Mouse (Mus musculus) MEL (cell line): Measurements from ENCODE around the gene Lama5. TPM values are rescaled to one million over a fixed set of nuclear protein-coding genes. Genes with fewer than 3 reads are reported as not detected.

Experiments
- DNase-seq: peaks from one replicate; pipeline ENCODE4 v3.0.0; 2011; ENCODE audit warnings: low read depth, low spot score
- H3K27ac ChIP-seq: 2 replicates; pipeline ENCODE4 v1.5.1; 2012; ENCODE audit warnings: low read depth, mild to moderate bottlenecking, control low read depth, low read length, moderate library complexity; ENCODE audit not compliant: control insufficient read depth
- H3K27me3 ChIP-seq, 2 experiments: fragments of 150-350 bp in 1 of 2; sonication (generic) in 1 of 2; 2 replicates each; pipeline ENCODE4 v1.6.1; 2012; ENCODE audit warnings: low read length in 2 of 2, mild to moderate bottlenecking in 2 of 2, improper control_type of control experiment in 1 of 2, moderate library complexity in 1 of 2; ENCODE audit not compliant: insufficient read depth in 2 of 2, control insufficient read depth in 1 of 2
- H3K36me3 ChIP-seq, 2 experiments: 2 replicates each; pipeline ENCODE4 v1.6.1; 2012 to 2014; ENCODE audit warnings: low read length in 2 of 2, improper control_type of control experiment in 1 of 2, inconsistent platforms in 1 of 2, mild to moderate bottlenecking in 1 of 2; ENCODE audit not compliant: insufficient read depth in 2 of 2, control insufficient read depth in 1 of 2
- H3K4me1 ChIP-seq, 2 experiments: fragments of 150-350 bp in 1 of 2; sonication (generic) in 1 of 2; 2 replicates each; pipeline ENCODE4 v1.6.1; 2012; ENCODE audit warnings: low read length in 2 of 2, improper control_type of control experiment in 1 of 2, mild to moderate bottlenecking in 1 of 2; ENCODE audit not compliant: insufficient read depth in 2 of 2, control insufficient read depth in 1 of 2
- H3K4me3 ChIP-seq, 2 experiments: fragments of 150-350 bp in 1 of 2; sonication (generic) in 1 of 2; 2 replicates each; pipeline ENCODE4 v1.5.1; 2012; ENCODE audit warnings: low read depth in 2 of 2, low read length in 2 of 2, mild to moderate bottlenecking in 2 of 2, moderate library complexity in 2 of 2, control low read depth in 1 of 2, improper control_type of control experiment in 1 of 2; ENCODE audit not compliant: control insufficient read depth in 1 of 2, insufficient read depth in 1 of 2
- H3K79me2 ChIP-seq: 2 replicates; pipeline ENCODE4 v1.6.1; 2012; ENCODE audit warnings: mild to moderate bottlenecking, low read length, moderate library complexity; ENCODE audit not compliant: control insufficient read depth, poor library complexity, insufficient read depth
- H3K9ac ChIP-seq: 2 replicates; pipeline ENCODE4 v1.6.1; 2012; ENCODE audit warnings: low read depth, mild to moderate bottlenecking, control low read depth, low read length, moderate library complexity; ENCODE audit not compliant: control insufficient read depth, poor library complexity, severe bottlenecking
- H3K9me3 ChIP-seq: fragments of 150-350 bp; sonication (generic); replicated peaks from 2 replicates; pipeline ENCODE4 v1.6.1; 2012; ENCODE audit warnings: mild to moderate bottlenecking, low read length, improper control_type of control experiment, moderate library complexity; ENCODE audit not compliant: insufficient read depth
- BHLHE40 ChIP-seq: IDR thresholded peaks from 2 replicates; pipeline ENCODE4 v1.6.1; 2012; ENCODE audit warnings: low read depth, mild to moderate bottlenecking, inconsistent platforms, low read length, improper control_type of control experiment, borderline replicate concordance
- CTCF ChIP-seq, 3 experiments: IDR thresholded peaks in 2 of 3; conservative IDR thresholded peaks in 1 of 3; 2 replicates each; pipeline ENCODE4 v1.5.1; 2011 to 2012; ENCODE audit warnings: low read length in 3 of 3, low read depth in 2 of 3, mild to moderate bottlenecking in 2 of 3, improper control_type of control experiment in 1 of 3, inconsistent platforms in 1 of 3, mixed read lengths in 1 of 3, moderate library complexity in 1 of 3; ENCODE audit not compliant: control insufficient read depth in 1 of 3, insufficient read depth in 1 of 3, poor library complexity in 1 of 3, severe bottlenecking in 1 of 3
- ELF1 ChIP-seq: IDR thresholded peaks from 2 replicates; pipeline ENCODE4 v1.6.1; 2014; ENCODE audit warnings: low read depth, mild to moderate bottlenecking, inconsistent platforms, low read length, improper control_type of control experiment, moderate library complexity
- ETS1 ChIP-seq: IDR thresholded peaks from 2 replicates; pipeline ENCODE4 v1.6.1; 2012; ENCODE audit warnings: low read depth, mild to moderate bottlenecking, inconsistent platforms, low read length, improper control_type of control experiment, moderate library complexity
- GABPA ChIP-seq: IDR thresholded peaks from 2 replicates; pipeline ENCODE4 v1.6.1; 2012; ENCODE audit warnings: low read depth, mild to moderate bottlenecking, inconsistent platforms, low read length, improper control_type of control experiment, moderate library complexity
- HCFC1 ChIP-seq: IDR thresholded peaks from 2 replicates; pipeline ENCODE4 v1.6.1; 2012; ENCODE audit warnings: low read depth, mild to moderate bottlenecking, inconsistent platforms, low read length, improper control_type of control experiment, moderate library complexity
- KAT2A ChIP-seq: conservative IDR thresholded peaks from 2 replicates; pipeline ENCODE4 v1.6.1; 2012; ENCODE audit warnings: low read depth, low read length, improper control_type of control experiment, inconsistent platforms
- MAZ ChIP-seq: IDR thresholded peaks from 2 replicates; pipeline ENCODE4 v1.6.1; 2012; ENCODE audit warnings: low read depth, mild to moderate bottlenecking, inconsistent platforms, low read length, improper control_type of control experiment
- MEF2A ChIP-seq: IDR thresholded peaks from 2 replicates; pipeline ENCODE4 v1.6.1; 2014; ENCODE audit warnings: low read depth, mild to moderate bottlenecking, inconsistent platforms, low read length, improper control_type of control experiment; ENCODE audit not compliant: poor library complexity, insufficient replicate concordance, severe bottlenecking; ENCODE audit errors: extremely low read depth
- MXI1 ChIP-seq: IDR thresholded peaks from 2 replicates; pipeline ENCODE4 v1.6.1; 2011; ENCODE audit warnings: mild to moderate bottlenecking, low read depth, low read length, improper control_type of control experiment
- MYB ChIP-seq: IDR thresholded peaks from 2 replicates; pipeline ENCODE4 v1.6.1; 2011; ENCODE audit warnings: mild to moderate bottlenecking, low read depth, low read length, improper control_type of control experiment
- MYC ChIP-seq: IDR thresholded peaks from 2 replicates; pipeline ENCODE4 v1.6.1; 2011; ENCODE audit warnings: low read depth, mild to moderate bottlenecking, low read length, improper control_type of control experiment, moderate library complexity
- POLR2AphosphoS5 ChIP-seq: IDR thresholded peaks from 2 replicates; pipeline ENCODE4 v1.6.1; 2012; ENCODE audit warnings: low read depth, borderline replicate concordance, mild to moderate bottlenecking, inconsistent platforms, low read length, moderate library complexity, mixed read lengths
- SMC3 ChIP-seq: IDR thresholded peaks from 2 replicates; pipeline ENCODE4 v1.6.1; 2011; ENCODE audit warnings: low read depth, low read length, improper control_type of control experiment
- TBP ChIP-seq: IDR thresholded peaks from 2 replicates; pipeline ENCODE4 v1.8.0; 2011; ENCODE audit warnings: low read depth, low read length, improper control_type of control experiment
- USF1 ChIP-seq: IDR thresholded peaks from 2 replicates; pipeline ENCODE4 v1.6.1; 2014; ENCODE audit warnings: low read depth, mild to moderate bottlenecking, inconsistent platforms, low read length, improper control_type of control experiment, moderate library complexity
- USF2 ChIP-seq, 2 experiments: IDR thresholded peaks; 2 replicates each; pipeline ENCODE4 v1.6.1; 2011 to 2012; ENCODE audit warnings: improper control_type of control experiment in 2 of 2, low read length in 2 of 2, borderline replicate concordance in 1 of 2, inconsistent platforms in 1 of 2, low read depth in 1 of 2, mild to moderate bottlenecking in 1 of 2; ENCODE audit not compliant: insufficient read depth in 1 of 2
- ZC3H11A ChIP-seq: IDR thresholded peaks from 2 replicates; pipeline ENCODE4 v1.6.1; 2012; ENCODE audit warnings: low read depth, mild to moderate bottlenecking, inconsistent platforms, low read length, improper control_type of control experiment
- ZMIZ1 ChIP-seq: IDR thresholded peaks from 2 replicates; pipeline ENCODE4 v1.6.1; 2012; ENCODE audit warnings: low read depth, mild to moderate bottlenecking, inconsistent platforms, low read length, improper control_type of control experiment, moderate library complexity
- ZNF384 ChIP-seq: IDR thresholded peaks from 2 replicates; pipeline ENCODE4 v1.6.1; 2012; ENCODE audit warnings: low read depth, mild to moderate bottlenecking, inconsistent platforms, low read length, improper control_type of control experiment
- polyA plus RNA-seq, 2 experiments: library from polyadenylated mRNA; stranded (reverse) in 1 of 2; unstranded in 1 of 2; fragments of >175 nt in 1 of 2; fragments of >200 nt in 1 of 2; gene quantifications; 2 replicates each; pipeline versions ENCODE4 v1.2.1 to v1.2.4; 2012; ENCODE audit warnings: low replicate concordance in 2 of 2, low read depth in 1 of 2; ENCODE audit not compliant: insufficient read length in 2 of 2, insufficient read depth in 1 of 2, missing spikeins in 1 of 2
- total RNA-seq: library from RNA; depleted of rRNA; stranded (reverse); fragments of 300-350 nt; gene quantifications from 2 replicates; pipeline ENCODE4 v1.2.3, GENCODE M21; 2012

Gene Lama5
- total and polyA plus RNA-seq, 3 experiments: 6.1 to 14.6 TPM; not detected in 1

- Histone ChIP-seq H3K27me3 (no peaks in the 10 kb centered on the region), H3K36me3 (no peaks in the 10 kb centered on the region), H3K9ac (no peak overlapping the region), H3K79me2 (peaks cover 1% of the 10 kb centered on the region; the same call in 1 of the 2 replicates), H3K27ac (no peak overlapping the region), H3K9me3 (no peaks in the 10 kb centered on the region), H3K4me1 (peaks cover 0 to 11% of the 10 kb centered on the region in 2 experiments; a peak in 1 of 4 replicates), H3K4me3 (no peak overlapping the region)
- TF ChIP-seq CTCF (IDR thresholded peaks at IDR 0.05 in 2 of 3, conservative IDR thresholded peaks at IDR 0.05 in 1 of 3; ENCODE audit: control insufficient read depth in 1 of 3, insufficient read depth in 1 of 3, low read depth in 2 of 3, low read length in 3 of 3, poor library complexity in 1 of 3, severe bottlenecking in 1 of 3): no peak
- no peak for TF ChIP-seq ZNF384
- no peak for TF ChIP-seq HCFC1
- no peak for TF ChIP-seq ETS1
- TF ChIP-seq KAT2A: no peak
- TF ChIP-seq ELF1: no peak
- TF ChIP-seq MAZ: no peak
- DNase-seq: peak; percentile 15
These were observed 2.9 kb upstream of the Lama5 start for GRCm38 (mm10) chr2:180228592-180228991.

- H3K9me3 ChIP-seq: no peaks in the 10 kb centered on the region
- H3K4me3 ChIP-seq: no peak overlapping the region
- peaks cover 0 to 11% of the 10 kb centered on the region in 2 experiments; a peak in 1 of 4 replicates for H3K4me1 ChIP-seq
- H3K36me3 ChIP-seq: no peaks in the 10 kb centered on the region
- no peaks in the 10 kb centered on the region for H3K27me3 ChIP-seq
- peaks cover 1% of the 10 kb centered on the region; the same call in 1 of the 2 replicates for H3K79me2 ChIP-seq
- H3K9ac ChIP-seq: no peak overlapping the region
- DNase-seq: no peak
- H3K27ac ChIP-seq: no peak overlapping the region
- TF ChIP-seq USF2 (IDR thresholded peaks at IDR 0.05; ENCODE audit: borderline replicate concordance in 1 of 2, insufficient read depth in 1 of 2, low read depth in 1 of 2, low read length in 2 of 2): no peak
- no peak for TF ChIP-seq MEF2A
- TF ChIP-seq GABPA: no peak
- no peak for TF ChIP-seq SMC3
- TF ChIP-seq ELF1: no peak
- no peak for TF ChIP-seq ZMIZ1
- no peak for TF ChIP-seq MYB
- TF ChIP-seq MXI1: no peak
- TF ChIP-seq POLR2AphosphoS5: no peak
- no peak for TF ChIP-seq USF1
- no peak for TF ChIP-seq MYC
- no peak for TF ChIP-seq ZC3H11A
- no peak for TF ChIP-seq BHLHE40
- no peak for TF ChIP-seq CTCF (IDR thresholded peaks at IDR 0.05 in 2 of 3, conservative IDR thresholded peaks at IDR 0.05 in 1 of 3; ENCODE audit: control insufficient read depth in 1 of 3, insufficient read depth in 1 of 3, low read depth in 2 of 3, low read length in 3 of 3, poor library complexity in 1 of 3, severe bottlenecking in 1 of 3)
- TF ChIP-seq TBP: no peak
These were observed 2.4 kb upstream of the Lama5 start for GRCm38 (mm10) chr2:180228060-180228458.
